Mouse (Mus musculus): ENCODE data around the gene Sfxn5. TPM values are rescaled to one million over a fixed set of nuclear protein-coding genes. Genes with fewer than 3 reads are reported as not detected.
A peak's percentile ranks its signal among the peaks of the same experiment; 100 is the strongest.

Sfxn5 gene
- polyA plus RNA-seq, 2 experiments = 5.8 to 6.6 TPM

DNA sequence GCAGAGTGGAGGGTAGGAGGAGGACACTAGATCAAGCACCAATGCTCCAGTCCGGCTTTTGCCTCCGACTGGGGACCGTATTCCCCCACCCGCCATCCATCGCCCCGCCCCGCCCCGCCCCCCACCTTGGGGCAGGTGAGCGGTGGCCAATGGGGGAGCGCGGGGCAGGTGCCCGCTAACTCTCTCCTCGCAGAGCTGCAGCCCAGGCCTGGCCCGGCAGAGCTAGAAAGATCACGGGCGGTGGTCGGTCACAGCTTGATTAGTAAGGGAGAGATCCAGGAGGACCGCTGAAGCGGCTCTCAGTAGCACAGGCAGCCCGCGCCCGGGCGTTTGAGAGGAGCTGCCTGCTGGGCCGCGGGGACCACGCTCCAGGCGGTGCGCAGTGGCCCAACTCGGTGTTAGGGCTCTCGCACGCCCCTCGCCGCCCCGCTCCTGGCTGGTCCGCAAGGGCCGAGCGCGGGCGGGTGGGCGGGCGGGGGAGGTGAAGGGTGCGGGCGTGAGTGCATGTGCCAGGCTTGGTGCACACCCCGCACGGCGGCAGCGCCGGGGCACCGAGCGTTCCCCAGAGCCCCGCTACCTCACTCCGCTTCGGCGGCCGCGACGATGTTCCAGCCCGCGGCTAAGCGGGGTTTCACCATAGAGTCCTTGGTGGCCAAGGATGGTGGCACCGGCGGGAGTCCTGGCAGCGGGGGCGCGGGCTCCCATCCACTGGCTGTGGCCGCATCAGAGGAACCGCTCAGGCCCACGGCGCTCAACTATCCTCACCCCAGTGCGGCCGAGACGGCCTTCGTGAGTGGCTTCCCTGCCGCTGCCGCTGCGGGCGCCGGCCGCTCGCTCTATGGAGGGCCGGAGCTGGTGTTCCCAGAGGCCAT, 145.6 kb downstream of the Sfxn5 start, which contains the start of gene Emx1:
Gene Emx1, plus strand, starts transcription at position 99 of the 872 bp plus-strand sequence.
- peak; percentile 35; the same call in 1 of the 2 replicates for ATAC-seq (ENCODE audit: low FRiP score, low read depth)
- whole genome bisulfite sequencing = under 1% methylated on average over 41 of the region's 81 CpGs
- H3K9me3 ChIP-seq (ENCODE audit: control insufficient read depth, low read length) = no peaks in the 10 kb centered on the region
- peak within 1 kb of the TSS; percentile 60 for H3K4me2 ChIP-seq (replicated peaks; ENCODE audit: low read depth, low read length, severe bottlenecking)
- TF ChIP-seq POLR2A (IDR thresholded peaks at IDR 0.05; ENCODE audit: borderline replicate concordance, extremely low read depth, insufficient read depth, insufficient read length) = no peak
- H3K9ac ChIP-seq (ENCODE audit: low read depth, low read length, severe bottlenecking) = peak within 1 kb of the TSS; percentile 7; the same call in 1 of the 2 replicates
- no peaks in the 10 kb centered on the region for H3K36me3 ChIP-seq (ENCODE audit: control insufficient read depth, insufficient read depth, low read length)
- H3K27me3 ChIP-seq (ENCODE audit: control insufficient read depth, insufficient read depth, low read length) = peaks cover 84% of the 10 kb centered on the region
- no peak within 1 kb of the TSS for H3K27ac ChIP-seq (replicated peaks; ENCODE audit: low read depth, low read length)
- peaks cover 20% of the 10 kb centered on the region for H3K4me1 ChIP-seq (ENCODE audit: control insufficient read depth, insufficient read depth, low read length)
- H3K4me3 ChIP-seq (replicated peaks; ENCODE audit: low read length) = peak within 1 kb of the TSS; percentile 39
- peak; percentile 6 for DNase-seq (ENCODE audit: low spot score)

DNA sequence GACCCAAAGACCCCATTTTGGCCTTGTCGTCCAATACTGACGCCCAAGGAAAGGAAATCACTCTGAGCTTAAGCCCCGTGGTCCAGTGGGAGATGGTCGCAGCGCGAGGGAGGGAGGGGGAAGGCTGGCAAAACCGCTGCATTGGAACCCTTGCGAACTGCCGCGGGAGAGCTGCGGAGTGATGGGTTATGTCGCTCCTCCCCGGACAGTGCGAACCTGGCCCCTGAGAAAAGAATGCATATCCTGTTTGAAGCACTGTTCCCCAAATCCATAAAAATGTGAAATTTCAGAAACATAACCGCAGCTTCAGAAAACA, 146.5 kb downstream of the Sfxn5 start:
- H3K4me2 ChIP-seq (replicated peaks; ENCODE audit: low read depth, low read length, severe bottlenecking) = 0 out of 2 replicates have a peak overlapping the region, but pooled peaks have one; percentile 18

DNA sequence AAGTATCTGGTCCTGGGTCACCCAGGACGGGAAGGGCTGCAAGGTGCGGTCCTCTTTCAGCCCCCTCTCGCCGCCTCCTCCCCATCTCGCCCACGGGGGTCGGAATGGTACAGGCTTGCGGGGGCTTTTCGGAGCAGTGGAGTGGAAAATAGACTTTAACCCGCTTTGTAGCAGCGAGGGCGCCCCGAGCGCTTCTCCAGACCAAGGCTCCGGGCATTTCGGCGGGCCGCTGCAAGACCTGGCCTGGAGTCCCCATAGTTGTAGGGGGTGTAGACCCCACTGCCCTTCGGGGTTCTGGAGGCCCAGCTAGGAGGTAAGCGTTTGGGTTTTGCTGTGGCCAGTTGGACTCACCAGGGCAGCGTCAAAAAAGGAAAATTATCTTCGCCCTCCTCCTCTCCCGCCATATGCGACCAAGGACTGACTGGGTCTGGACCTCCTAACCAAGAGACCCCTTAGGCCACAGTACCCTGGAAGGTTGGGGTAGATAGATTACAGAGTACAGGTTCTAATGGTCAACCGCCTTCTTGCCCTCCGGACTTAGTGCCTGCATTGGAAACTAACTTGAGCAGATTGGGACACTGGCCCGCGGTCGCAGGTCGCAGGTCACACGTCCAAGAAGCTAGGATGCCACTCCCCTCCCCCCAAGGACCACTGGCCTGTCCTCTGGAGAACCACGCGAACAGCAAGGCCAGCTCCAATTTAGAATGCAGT, 147.0 kb downstream of the Sfxn5 start:
- no peak for DNase-seq (ENCODE audit: low spot score)
- Histone ChIP-seq H3K9me3 (ENCODE audit: control insufficient read depth, low read length) (no peaks in the 10 kb centered on the region), H3K27ac (replicated peaks; ENCODE audit: low read depth, low read length) (no peak overlapping the region), H3K4me2 (replicated peaks; ENCODE audit: low read depth, low read length, severe bottlenecking) (peak overlapping the region; percentile 18; the same call in 1 of the 2 replicates), H3K9ac (ENCODE audit: low read depth, low read length, severe bottlenecking) (no peak overlapping the region), H3K27me3 (ENCODE audit: control insufficient read depth, insufficient read depth, low read length) (peaks cover 70% of the 10 kb centered on the region), H3K4me1 (ENCODE audit: control insufficient read depth, insufficient read depth, low read length) (peaks cover 20% of the 10 kb centered on the region), H3K4me3 (replicated peaks; ENCODE audit: low read length) (peak overlapping the region; percentile 22), H3K36me3 (ENCODE audit: control insufficient read depth, insufficient read depth, low read length) (no peaks in the 10 kb centered on the region)
- ATAC-seq (ENCODE audit: low FRiP score, low read depth) = no peak
- TF ChIP-seq POLR2A (IDR thresholded peaks at IDR 0.05; ENCODE audit: borderline replicate concordance, extremely low read depth, insufficient read depth, insufficient read length) = no peak
- 1% methylated on average over 33 of the region's 33 CpGs for WGBS

More for the DNA sequence above, 146.5 kb downstream of the Sfxn5 start:
- Histone ChIP-seq H3K36me3 (ENCODE audit: control insufficient read depth, insufficient read depth, low read length) (no peaks in the 10 kb centered on the region), H3K9me3 (ENCODE audit: control insufficient read depth, low read length) (no peaks in the 10 kb centered on the region), H3K9ac (ENCODE audit: low read depth, low read length, severe bottlenecking) (no peak overlapping the region), H3K27me3 (ENCODE audit: control insufficient read depth, insufficient read depth, low read length) (peaks cover 75% of the 10 kb centered on the region), H3K27ac (replicated peaks; ENCODE audit: low read depth, low read length) (no peak overlapping the region), H3K4me3 (replicated peaks; ENCODE audit: low read length) (peak overlapping the region; percentile 39; the same call in 1 of the 2 replicates), H3K4me1 (ENCODE audit: control insufficient read depth, insufficient read depth, low read length) (peaks cover 20% of the 10 kb centered on the region)
- no peak for DNase-seq (ENCODE audit: low spot score)
- 1% methylated on average over 15 of the region's 15 CpGs for WGBS
- no peak for TF ChIP-seq POLR2A (IDR thresholded peaks at IDR 0.05; ENCODE audit: borderline replicate concordance, extremely low read depth, insufficient read depth, insufficient read length)
- no peak for ATAC-seq (ENCODE audit: low FRiP score, low read depth)

DNA sequence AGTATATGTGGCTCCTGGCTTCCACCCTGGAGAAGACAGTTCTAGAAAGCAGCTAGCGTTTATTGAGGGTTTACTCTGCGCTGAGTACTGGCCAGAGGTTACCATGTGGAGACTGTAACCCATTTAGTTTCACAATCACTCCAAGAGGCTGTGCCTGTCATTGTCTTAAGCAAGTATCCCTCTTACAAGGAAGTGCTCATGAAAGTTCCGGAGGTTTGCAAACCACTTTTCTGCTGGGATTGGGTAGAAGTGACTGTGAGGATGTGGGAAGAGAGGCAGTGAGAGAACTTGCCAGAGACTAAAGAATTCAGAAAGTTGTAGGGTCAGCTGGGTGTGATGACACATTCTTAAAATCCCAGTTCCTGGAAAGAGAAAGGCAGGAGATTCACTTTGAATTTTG, 149.3 kb downstream of the Sfxn5 start:
- H3K36me3 ChIP-seq (ENCODE audit: control insufficient read depth, insufficient read depth, low read length) = no peaks in the 10 kb centered on the region
- H3K4me3 ChIP-seq (replicated peaks; ENCODE audit: low read length) = no peak overlapping the region
- H3K4me1 ChIP-seq (ENCODE audit: control insufficient read depth, insufficient read depth, low read length) = peaks cover 11% of the 10 kb centered on the region; the same call in 1 of the 2 replicates
- no peak for ATAC-seq (ENCODE audit: low FRiP score, low read depth)
- no peak overlapping the region for H3K4me2 ChIP-seq (replicated peaks; ENCODE audit: low read depth, low read length, severe bottlenecking)
- no peak for DNase-seq (ENCODE audit: low spot score)
- no peaks in the 10 kb centered on the region for H3K9me3 ChIP-seq (ENCODE audit: control insufficient read depth, low read length)
- no peak for TF ChIP-seq POLR2A (IDR thresholded peaks at IDR 0.05; ENCODE audit: borderline replicate concordance, extremely low read depth, insufficient read depth, insufficient read length)
- no peak overlapping the region for H3K27ac ChIP-seq (replicated peaks; ENCODE audit: low read depth, low read length)
- 51% methylated on average over 3 of the region's 3 CpGs for WGBS
- H3K27me3 ChIP-seq (ENCODE audit: control insufficient read depth, insufficient read depth, low read length) = peaks cover 48% of the 10 kb centered on the region
- H3K9ac ChIP-seq (ENCODE audit: low read depth, low read length, severe bottlenecking) = no peak overlapping the region

DNA sequence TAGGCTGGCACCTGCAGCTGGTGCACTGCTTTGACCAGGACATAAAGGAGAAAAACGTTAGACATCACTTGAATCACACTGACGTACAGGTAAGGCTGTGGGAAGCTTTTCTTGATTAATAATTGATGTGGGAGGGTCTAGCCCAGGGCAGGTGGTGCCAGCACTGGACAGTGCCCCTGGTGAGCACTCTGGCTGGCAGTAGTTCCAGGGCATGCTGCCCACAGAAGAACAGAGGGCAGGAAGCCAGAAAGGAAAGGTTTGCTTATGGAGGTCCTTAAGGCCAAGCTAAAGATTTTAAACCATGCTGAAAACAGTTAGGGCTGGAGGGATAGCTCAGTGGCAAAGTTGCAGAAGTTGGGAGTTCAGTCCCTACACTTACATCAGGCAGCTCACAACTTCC, 153.2 kb downstream of the Sfxn5 start:
- Histone ChIP-seq H3K9me3 (ENCODE audit: control insufficient read depth, low read length) (no peaks in the 10 kb centered on the region), H3K27me3 (ENCODE audit: control insufficient read depth, insufficient read depth, low read length) (peaks cover 10% of the 10 kb centered on the region; the same call in 1 of the 2 replicates), H3K4me1 (ENCODE audit: control insufficient read depth, insufficient read depth, low read length) (no peaks in the 10 kb centered on the region), H3K27ac (replicated peaks; ENCODE audit: low read depth, low read length) (no peak overlapping the region), H3K9ac (ENCODE audit: low read depth, low read length, severe bottlenecking) (no peak overlapping the region), H3K36me3 (ENCODE audit: control insufficient read depth, insufficient read depth, low read length) (no peaks in the 10 kb centered on the region), H3K4me2 (replicated peaks; ENCODE audit: low read depth, low read length, severe bottlenecking) (no peak overlapping the region), H3K4me3 (replicated peaks; ENCODE audit: low read length) (no peak overlapping the region)
- whole genome bisulfite sequencing = 71% methylated on average over 2 of the region's 2 CpGs
- no peak for DNase-seq (ENCODE audit: low spot score)
- no peak for ATAC-seq (ENCODE audit: low FRiP score, low read depth)
- no peak for TF ChIP-seq POLR2A (IDR thresholded peaks at IDR 0.05; ENCODE audit: borderline replicate concordance, extremely low read depth, insufficient read depth, insufficient read length)
